Mouse (Mus musculus) stomach, embryonic 14.5 days (tissue): ENCODE data around the gene Ramac. TPM values are rescaled to one million over a fixed set of nuclear protein-coding genes. Genes with fewer than 3 reads are reported as not detected.
A peak's percentile ranks its signal among the peaks of the same experiment; 100 is the strongest.

Source experiments
- ATAC-seq: fragments of 200-750 bp; cut with Nextera tagmentation; 2 replicates; pipeline ENCODE4 v1.8.0; 2017; ENCODE audit warnings: low read depth, moderate TSS enrichment; ENCODE audit not compliant: insufficient number of reproducible peaks, insufficient read depth, low FRiP score
- H3K27ac ChIP-seq: fragments of 300-500 bp; sonication (generic); 2 replicates; pipeline ENCODE4 v1.5.1; 2014; ENCODE audit warnings: mild to moderate bottlenecking, low read length, moderate library complexity, mixed read lengths
- H3K27me3 ChIP-seq: fragments of 300-500 bp; sonication (generic); 2 replicates; pipeline ENCODE4 v1.6.1; 2014; ENCODE audit warnings: low read length, control low read depth, mixed read lengths; ENCODE audit not compliant: control insufficient read depth, insufficient read depth
- H3K36me3 ChIP-seq: fragments of 300-500 bp; sonication (generic); 2 replicates; pipeline ENCODE4 v1.6.1; 2014; ENCODE audit warnings: mild to moderate bottlenecking, control low read depth, low read length, moderate library complexity, mixed read lengths; ENCODE audit not compliant: control insufficient read depth, insufficient read depth
- H3K4me1 ChIP-seq: fragments of 300-500 bp; sonication (generic); 2 replicates; pipeline ENCODE4 v1.6.1; 2014; ENCODE audit warnings: low read length, control low read depth, mixed read lengths; ENCODE audit not compliant: control insufficient read depth, insufficient read depth
- H3K4me2 ChIP-seq: fragments of 300-500 bp; sonication (generic); replicated peaks from 2 replicates; pipeline ENCODE4 v1.6.1; 2014; ENCODE audit warnings: low read depth, low read length, control low read depth
- H3K4me3 ChIP-seq: fragments of 300-500 bp; sonication (generic); 2 replicates; pipeline ENCODE4 v1.5.1; 2014; ENCODE audit warnings: low read depth, low read length, control low read depth
- H3K9ac ChIP-seq: fragments of 300-500 bp; sonication (generic); replicated peaks from 2 replicates; pipeline ENCODE4 v1.6.1; 2014; ENCODE audit warnings: low read depth, mild to moderate bottlenecking, control low read depth, low read length, moderate library complexity, mixed read lengths
- H3K9me3 ChIP-seq: fragments of 300-500 bp; sonication (generic); 2 replicates; pipeline ENCODE4 v1.6.1; 2016; ENCODE audit warnings: low read depth, low read length, control low read depth; ENCODE audit not compliant: control insufficient read depth
- WGBS: fragments of 180-500 bp; shearing (Covaris S2); extraction: QIAGEN DNeasy Blood & Tissue Kit; methylation state at CpG from one replicate; pipeline ENCODE4 v1.1.7; 2014; 5-methylcytosine and 5-hydroxymethylcytosine counted together
- polyA plus RNA-seq: library from polyadenylated mRNA; unstranded; fragments of >200 nt; fragmentation: Nextera tagmentation; extraction: Ambion mirVana; gene quantifications from 2 replicates; pipeline ENCODE4 v1.2.1, GENCODE M21; 2014

The Ramac gene
- 131 and 134 TPM in 2 replicates for polyA plus RNA-seq

DNA sequence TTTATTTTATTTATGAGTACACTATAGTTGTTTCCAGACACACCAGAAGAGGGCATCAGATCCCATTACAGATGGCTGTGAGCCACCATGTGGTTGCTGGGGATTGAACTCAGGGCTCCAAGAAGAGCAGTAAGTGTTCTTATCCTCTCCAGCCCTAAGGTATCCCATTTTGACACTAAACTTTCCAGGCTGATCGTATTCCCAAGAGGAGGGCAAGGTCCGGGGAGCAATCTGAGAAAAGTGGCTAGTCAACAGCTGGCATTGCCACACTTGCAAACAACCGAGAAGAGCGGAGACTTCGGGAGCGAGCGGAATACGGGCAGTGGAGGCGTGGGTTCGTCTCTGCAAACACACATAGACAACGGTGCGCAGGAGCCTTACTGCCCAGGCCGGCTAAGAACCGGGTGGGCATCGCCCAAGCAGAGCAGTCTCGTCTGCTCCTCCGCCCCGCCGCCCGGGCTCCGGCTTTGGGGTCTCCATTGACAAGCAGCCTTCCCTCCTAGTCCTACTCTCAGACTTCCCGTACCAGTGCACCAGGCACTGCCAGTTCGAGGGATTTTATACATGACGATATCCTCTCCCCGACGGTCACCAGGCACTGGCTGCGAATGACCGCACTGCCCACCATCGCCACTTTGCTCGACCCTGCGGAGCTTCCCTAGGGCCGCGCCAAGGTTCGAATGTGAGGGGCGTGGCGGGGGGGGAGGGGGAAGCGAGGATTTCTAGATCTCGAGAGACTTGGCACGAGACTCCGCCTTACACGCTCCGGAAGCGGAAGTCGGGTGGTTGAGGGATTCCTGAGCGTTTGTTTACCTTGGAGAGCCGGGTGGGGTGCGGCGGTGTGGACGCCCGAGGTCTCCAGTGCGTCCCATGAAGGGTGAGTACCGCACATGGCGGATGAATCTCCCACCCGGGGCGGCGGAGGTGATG lies at the start of gene Ramac:
Gene Ramac (plus strand): TSS at position 746 of the 930 bp plus-strand sequence.
- Histone ChIP-seq H3K27ac (peak within 1 kb of the TSS; percentile 91), H3K9me3 (no peaks in the 10 kb centered on the region), H3K27me3 (no peaks in the 10 kb centered on the region), H3K4me1 (peaks cover 3% of the 10 kb centered on the region; the same call in 1 of the 2 replicates), H3K4me3 (peak within 1 kb of the TSS; percentile 97), H3K36me3 (no peaks in the 10 kb centered on the region), H3K4me2 (peak within 1 kb of the TSS; percentile 86), H3K9ac (peak within 1 kb of the TSS; percentile 98)
- under 1% methylated on average over 56 of the region's 56 CpGs for WGBS
- peak; percentile 97 for ATAC-seq

DNA sequence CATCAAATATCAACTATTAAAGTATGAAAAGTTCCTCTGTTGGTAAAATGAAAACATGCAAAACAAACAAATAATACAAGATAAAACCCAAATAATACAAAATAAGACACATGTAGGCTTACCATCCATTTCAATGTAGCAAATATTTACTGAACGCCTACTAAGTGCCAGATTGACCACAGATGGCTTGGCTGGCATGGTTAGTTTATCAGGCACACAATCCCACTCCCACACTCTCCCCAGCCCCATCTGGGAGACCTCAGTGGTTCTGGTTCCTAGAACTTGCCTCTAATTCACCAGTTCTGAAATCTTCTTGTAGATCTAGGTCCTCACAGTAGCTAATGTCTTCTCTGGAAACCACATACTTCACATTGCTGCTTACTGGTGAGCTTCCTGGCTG lies 44.1 kb upstream of the Ramac start:
- ATAC-seq: no peak
- no peak overlapping the region for H3K9ac ChIP-seq
- H3K4me1 ChIP-seq: no peaks in the 10 kb centered on the region
- no peaks in the 10 kb centered on the region for H3K27me3 ChIP-seq
- no peak overlapping the region for H3K4me2 ChIP-seq
- no peak overlapping the region for H3K27ac ChIP-seq
- no peaks in the 10 kb centered on the region for H3K36me3 ChIP-seq
- no peaks in the 10 kb centered on the region for H3K9me3 ChIP-seq
- no peak overlapping the region for H3K4me3 ChIP-seq
- 81% methylated on average over 1 of the region's 1 CpGs for WGBS

- WGBS: 91% methylated on average over 1 of the region's 1 CpGs
- Histone ChIP-seq H3K9me3 (no peaks in the 10 kb centered on the region), H3K4me1 (no peaks in the 10 kb centered on the region), H3K36me3 (no peaks in the 10 kb centered on the region), H3K27me3 (no peaks in the 10 kb centered on the region), H3K4me3 (no peak overlapping the region), H3K9ac (no peak overlapping the region), H3K4me2 (no peak overlapping the region), H3K27ac (no peak overlapping the region)
- ATAC-seq: no peak
These were observed 43.5 kb upstream of the Ramac start for GRCm38 (mm10) chr7:81719216-81719661.

- Histone ChIP-seq H3K27ac (no peak overlapping the region), H3K9me3 (no peaks in the 10 kb centered on the region), H3K4me1 (no peaks in the 10 kb centered on the region), H3K27me3 (no peaks in the 10 kb centered on the region), H3K4me2 (no peak overlapping the region), H3K36me3 (no peaks in the 10 kb centered on the region), H3K9ac (no peak overlapping the region), H3K4me3 (no peak overlapping the region)
- WGBS: 65% methylated on average over 5 of the region's 5 CpGs
- ATAC-seq: no peak
These were observed 41.5 kb upstream of the Ramac start for GRCm38 (mm10) chr7:81721271-81721670.

DNA sequence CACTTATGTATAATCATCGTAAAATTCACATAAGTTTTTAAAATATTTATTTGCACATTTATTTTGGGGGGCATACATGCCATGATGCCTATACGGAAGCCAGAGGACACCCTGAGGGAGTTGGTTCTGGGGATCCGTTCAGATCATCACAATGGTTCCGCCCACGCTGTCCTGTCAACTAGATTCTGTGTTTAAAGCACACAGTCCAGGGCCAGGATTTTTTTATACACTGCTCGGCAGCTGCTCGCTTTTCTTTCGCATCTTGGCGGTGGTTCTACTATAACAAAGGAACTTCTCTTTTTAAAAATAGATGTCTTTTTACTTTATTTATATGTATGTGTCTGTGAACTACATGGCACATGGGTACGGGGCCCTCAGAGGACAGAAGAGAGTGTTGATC lies 38.9 kb upstream of the Ramac start:
- WGBS: 91% methylated on average over 10 of the region's 10 CpGs
- Histone ChIP-seq H3K27ac (no peak overlapping the region), H3K4me3 (no peak overlapping the region), H3K4me1 (no peaks in the 10 kb centered on the region), H3K9me3 (no peaks in the 10 kb centered on the region), H3K27me3 (no peaks in the 10 kb centered on the region), H3K36me3 (no peaks in the 10 kb centered on the region), H3K4me2 (no peak overlapping the region), H3K9ac (no peak overlapping the region)
- no peak for ATAC-seq

DNA sequence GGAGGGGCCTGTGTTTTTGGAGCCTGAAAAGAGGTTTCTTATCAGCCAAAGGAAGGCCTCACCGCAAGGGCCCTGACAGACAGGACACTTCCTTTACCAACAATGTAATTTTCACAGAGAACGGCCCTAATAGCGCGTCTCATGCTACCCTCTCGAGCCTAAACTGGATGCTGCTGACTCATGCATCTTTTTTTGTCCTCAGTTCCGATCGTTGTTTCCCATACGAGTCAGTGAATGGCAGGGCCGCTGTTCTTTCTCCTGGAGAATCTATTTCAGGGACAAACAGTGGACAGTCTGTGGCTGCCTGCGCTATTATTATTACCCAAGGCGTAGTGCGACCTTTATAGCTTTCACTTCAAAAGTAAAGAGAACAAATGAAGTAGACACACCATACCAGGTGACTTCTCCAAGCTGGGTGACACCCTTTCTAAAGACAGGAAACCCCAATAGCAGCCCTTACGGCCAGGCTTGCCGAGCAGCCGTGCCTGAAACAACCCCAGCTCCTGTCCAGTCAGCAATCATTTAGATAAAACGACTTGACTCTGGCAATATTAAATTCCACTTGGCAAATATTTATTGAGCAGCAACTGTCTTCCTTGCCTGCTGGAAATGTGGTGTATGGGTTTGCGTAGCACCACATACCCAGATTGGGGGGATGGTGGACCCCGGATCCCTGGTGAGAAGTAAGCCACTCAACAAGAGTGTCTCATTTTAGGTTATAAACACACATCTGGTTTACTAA lies 36.6 kb upstream of the Ramac start:
- WGBS: 59% methylated on average over 18 of the region's 18 CpGs
- H3K27me3 ChIP-seq: no peaks in the 10 kb centered on the region
- H3K4me3 ChIP-seq: no peak overlapping the region
- no peaks in the 10 kb centered on the region for H3K9me3 ChIP-seq
- no peak overlapping the region for H3K9ac ChIP-seq
- no peaks in the 10 kb centered on the region for H3K36me3 ChIP-seq
- ATAC-seq: no peak
- no peak overlapping the region for H3K27ac ChIP-seq
- no peaks in the 10 kb centered on the region for H3K4me1 ChIP-seq
- no peak overlapping the region for H3K4me2 ChIP-seq

DNA sequence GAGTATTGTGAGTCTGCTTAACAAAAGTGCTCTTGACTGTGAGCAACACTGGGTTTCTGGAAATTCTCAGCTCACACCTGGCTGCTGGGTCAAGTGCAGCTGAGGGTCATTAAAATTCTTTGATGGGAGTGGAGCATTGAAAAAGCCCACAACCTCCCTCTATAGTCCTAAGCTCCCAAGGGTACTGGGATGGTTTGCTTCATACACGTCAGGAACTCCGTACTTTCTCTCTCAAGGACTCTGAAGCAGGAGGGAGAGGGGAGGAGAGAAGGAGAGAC lies 36.1 kb upstream of the Ramac start:
- Histone ChIP-seq H3K27me3 (no peaks in the 10 kb centered on the region), H3K4me1 (no peaks in the 10 kb centered on the region), H3K4me3 (no peak overlapping the region), H3K4me2 (no peak overlapping the region), H3K9me3 (no peaks in the 10 kb centered on the region), H3K9ac (no peak overlapping the region), H3K27ac (no peak overlapping the region), H3K36me3 (no peaks in the 10 kb centered on the region)
- 46% methylated on average over 2 of the region's 2 CpGs for WGBS
- no peak for ATAC-seq

DNA sequence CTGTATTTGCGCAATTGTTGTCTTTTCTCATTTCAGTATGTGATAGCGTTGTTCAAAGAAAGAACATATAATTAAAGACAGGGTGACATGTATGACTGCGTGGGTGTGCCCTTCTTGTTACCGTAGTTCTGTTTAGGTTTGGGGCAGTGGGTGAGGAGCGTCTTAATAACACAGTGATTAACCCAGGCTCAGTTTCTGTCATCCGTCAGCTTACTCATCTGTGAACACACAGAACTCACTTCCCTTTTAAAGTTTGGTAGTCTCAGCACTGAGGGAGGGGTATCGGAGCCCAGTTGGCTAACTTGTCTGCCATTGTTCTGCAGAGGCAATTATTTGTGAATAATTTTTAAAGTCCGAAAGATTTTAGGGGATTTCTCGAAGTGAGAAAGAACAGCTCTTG lies 35.0 kb upstream of the Ramac start:
- H3K4me3 ChIP-seq: no peak overlapping the region
- H3K36me3 ChIP-seq: no peaks in the 10 kb centered on the region
- 60% methylated on average over 9 of the region's 9 CpGs for WGBS
- H3K9me3 ChIP-seq: no peaks in the 10 kb centered on the region
- H3K9ac ChIP-seq: no peak overlapping the region
- H3K27me3 ChIP-seq: no peaks in the 10 kb centered on the region
- ATAC-seq: no peak
- H3K27ac ChIP-seq: no peak overlapping the region
- no peak overlapping the region for H3K4me2 ChIP-seq
- H3K4me1 ChIP-seq: no peaks in the 10 kb centered on the region
